Mouse (Mus musculus): Measurements from ENCODE around the gene Zfp429.

GRCm38 (mm10) chr13:67421207-67421857 is 21.7 kb upstream of the Zfp429 start, which contains the start of gene Zfp459:
- no peak for TF ChIP-seq POLR2A (IDR thresholded peaks at IDR 0.05; ENCODE audit: borderline replicate concordance, low read depth, low read length)
- TF ChIP-seq CTCF (IDR thresholded peaks at IDR 0.05; ENCODE audit: low read depth, low read length), result no peak
